Mouse (Mus musculus): ENCODE measurements at regions not wholly inside any gene's neighbourhood (a gene's known extent, or its start where the extent isn't known, plus 50 kb on each side); places are given as distances from the start of the nearest gene placed in this dataset.

GRCm38 (mm10) chr13:60486105-60486504 lies 115.6 kb upstream of the Dapk1 start:
- Histone ChIP-seq H3K4me3 (ENCODE audit: low read depth, low read length) (no peak overlapping the region), H3K4me1 (ENCODE audit: control insufficient read depth, insufficient read depth, low read length) (no peaks in the 10 kb centered on the region), H3K36me3 (ENCODE audit: control insufficient read depth, insufficient read depth, low read length) (no peaks in the 10 kb centered on the region), H3K9ac (ENCODE audit: low read depth, low read length) (no peak overlapping the region), H3K9me3 (replicated peaks; ENCODE audit: control insufficient read depth, low read length) (0 out of 2 replicates have a peak, but pooled peaks cover 3% of the 10 kb centered on the region), H3K4me2 (no peak overlapping the region), H3K27ac (ENCODE audit: low read depth, low read length) (no peak overlapping the region), H3K27me3 (ENCODE audit: control insufficient read depth, insufficient read depth, low read length) (no peaks in the 10 kb centered on the region)
- ATAC-seq (replicated peaks; ENCODE audit: insufficient number of reproducible peaks, low FRiP score, low TSS enrichment) = no peak
- WGBS (ENCODE audit: insufficient replicate concordance) = 68% methylated on average over 2 of the region's 2 CpGs

DNA sequence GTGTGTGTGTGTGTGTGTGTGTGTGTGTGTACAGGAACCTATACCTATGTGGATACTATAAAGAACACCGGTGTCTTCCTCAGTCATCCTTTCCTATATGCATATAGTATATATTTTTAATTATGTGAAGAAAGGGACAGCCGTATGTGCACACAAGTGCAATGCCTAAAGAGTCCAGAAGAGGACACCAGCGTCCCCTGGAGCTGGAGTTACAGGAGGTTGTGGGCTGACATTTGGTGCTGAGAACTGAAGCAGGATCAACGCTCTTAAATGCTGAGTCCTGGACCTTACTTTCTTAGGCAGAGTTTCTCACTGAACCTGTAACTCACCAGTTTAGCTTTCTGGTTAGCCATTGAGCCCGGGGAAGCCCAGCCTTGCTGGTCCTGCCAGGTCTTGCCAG lies 114.9 kb upstream of the Dapk1 start:
- ATAC-seq (replicated peaks; ENCODE audit: insufficient number of reproducible peaks, low FRiP score, low TSS enrichment) = no peak
- 0 out of 2 replicates have a peak, but pooled peaks cover 3% of the 10 kb centered on the region for H3K9me3 ChIP-seq (replicated peaks; ENCODE audit: control insufficient read depth, low read length)
- 91% methylated on average over 5 of the region's 5 CpGs for WGBS (ENCODE audit: insufficient replicate concordance)

GRCm38 (mm10) chr13:60488131-60488883 lies 113.4 kb upstream of the Dapk1 start:
- H3K4me2 ChIP-seq = no peak overlapping the region
- no peak overlapping the region for H3K9ac ChIP-seq (ENCODE audit: low read depth, low read length)
- H3K27me3 ChIP-seq (ENCODE audit: control insufficient read depth, insufficient read depth, low read length) = no peaks in the 10 kb centered on the region
- 0 out of 2 replicates have a peak, but pooled peaks cover 3% of the 10 kb centered on the region for H3K9me3 ChIP-seq (replicated peaks; ENCODE audit: control insufficient read depth, low read length)
- no peaks in the 10 kb centered on the region for H3K4me1 ChIP-seq (ENCODE audit: control insufficient read depth, insufficient read depth, low read length)
- H3K36me3 ChIP-seq (ENCODE audit: control insufficient read depth, insufficient read depth, low read length) = no peaks in the 10 kb centered on the region
- WGBS (ENCODE audit: insufficient replicate concordance) = 68% methylated on average over 13 of the region's 13 CpGs
- no peak overlapping the region for H3K4me3 ChIP-seq (ENCODE audit: low read depth, low read length)
- no peak for ATAC-seq (replicated peaks; ENCODE audit: insufficient number of reproducible peaks, low FRiP score, low TSS enrichment)
- no peak overlapping the region for H3K27ac ChIP-seq (ENCODE audit: low read depth, low read length)

More for the DNA sequence above, 114.9 kb upstream of the Dapk1 start:
- H3K4me3 ChIP-seq (ENCODE audit: low read depth, low read length) = no peak overlapping the region
- no peaks in the 10 kb centered on the region for H3K4me1 ChIP-seq (ENCODE audit: control insufficient read depth, insufficient read depth, low read length)
- H3K36me3 ChIP-seq (ENCODE audit: control insufficient read depth, insufficient read depth, low read length) = no peaks in the 10 kb centered on the region
- H3K27ac ChIP-seq (ENCODE audit: low read depth, low read length) = no peak overlapping the region
- no peaks in the 10 kb centered on the region for H3K27me3 ChIP-seq (ENCODE audit: control insufficient read depth, insufficient read depth, low read length)
- H3K4me2 ChIP-seq = no peak overlapping the region
- H3K9ac ChIP-seq (ENCODE audit: low read depth, low read length) = no peak overlapping the region

- no peak overlapping the region for H3K4me2 ChIP-seq
- no peaks in the 10 kb centered on the region for H3K4me1 ChIP-seq (ENCODE audit: control insufficient read depth, insufficient read depth, low read length)
- H3K9me3 ChIP-seq (replicated peaks; ENCODE audit: control insufficient read depth, low read length) = 0 out of 2 replicates have a peak, but pooled peaks cover 3% of the 10 kb centered on the region
- H3K4me3 ChIP-seq (ENCODE audit: low read depth, low read length) = no peak overlapping the region
- no peak overlapping the region for H3K9ac ChIP-seq (ENCODE audit: low read depth, low read length)
- no peaks in the 10 kb centered on the region for H3K27me3 ChIP-seq (ENCODE audit: control insufficient read depth, insufficient read depth, low read length)
- 82% methylated on average over 4 of the region's 4 CpGs for WGBS (ENCODE audit: insufficient replicate concordance)
- H3K27ac ChIP-seq (ENCODE audit: low read depth, low read length) = no peak overlapping the region
- H3K36me3 ChIP-seq (ENCODE audit: control insufficient read depth, insufficient read depth, low read length) = no peaks in the 10 kb centered on the region
- ATAC-seq (replicated peaks; ENCODE audit: insufficient number of reproducible peaks, low FRiP score, low TSS enrichment) = no peak
These were observed 112.9 kb upstream of the Dapk1 start for GRCm38 (mm10) chr13:60488884-60489265.

DNA sequence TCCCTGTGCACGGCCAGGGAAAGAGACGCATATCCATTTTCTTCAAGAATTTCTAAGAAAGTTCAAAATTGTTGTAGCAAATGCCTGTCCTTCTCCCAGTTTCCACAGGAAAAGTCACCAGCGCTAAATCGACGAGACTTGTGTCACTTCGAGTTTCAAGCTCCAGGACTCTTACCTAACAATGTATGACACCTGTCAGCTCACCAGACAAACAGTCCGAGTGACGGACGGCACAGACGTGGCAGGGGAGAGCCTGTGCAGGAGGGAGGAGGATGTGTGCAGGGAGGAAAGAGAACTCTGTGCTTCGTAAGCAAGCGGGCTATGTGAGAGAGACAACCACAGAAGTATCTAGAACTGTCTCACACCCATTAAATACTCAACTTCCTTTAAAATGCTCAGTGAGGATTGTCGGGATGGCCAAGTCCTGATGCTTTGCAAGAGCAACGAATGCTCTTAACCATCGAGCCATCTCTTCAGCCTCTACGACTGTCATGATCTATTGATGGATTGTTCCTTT lies 109.7 kb upstream of the Dapk1 start:
- Histone ChIP-seq H3K9me3 (replicated peaks; ENCODE audit: control insufficient read depth, low read length) (no peaks in the 10 kb centered on the region), H3K9ac (ENCODE audit: low read depth, low read length) (no peak overlapping the region), H3K4me2 (no peak overlapping the region), H3K27ac (ENCODE audit: low read depth, low read length) (no peak overlapping the region), H3K4me1 (ENCODE audit: control insufficient read depth, insufficient read depth, low read length) (no peaks in the 10 kb centered on the region), H3K27me3 (ENCODE audit: control insufficient read depth, insufficient read depth, low read length) (no peaks in the 10 kb centered on the region), H3K36me3 (ENCODE audit: control insufficient read depth, insufficient read depth, low read length) (no peaks in the 10 kb centered on the region), H3K4me3 (ENCODE audit: low read depth, low read length) (no peak overlapping the region)
- ATAC-seq (replicated peaks; ENCODE audit: insufficient number of reproducible peaks, low FRiP score, low TSS enrichment) = no peak
- whole genome bisulfite sequencing (ENCODE audit: insufficient replicate concordance) = 56% methylated on average over 16 of the region's 16 CpGs

GRCm38 (mm10) chr13:60493836-60494235 lies 107.9 kb upstream of the Dapk1 start:
- H3K4me1 ChIP-seq (ENCODE audit: control insufficient read depth, insufficient read depth, low read length) = no peaks in the 10 kb centered on the region
- H3K4me3 ChIP-seq (ENCODE audit: low read depth, low read length) = no peak overlapping the region
- H3K9ac ChIP-seq (ENCODE audit: low read depth, low read length) = no peak overlapping the region
- WGBS (ENCODE audit: insufficient replicate concordance) = 73% methylated on average over 5 of the region's 5 CpGs
- no peaks in the 10 kb centered on the region for H3K9me3 ChIP-seq (replicated peaks; ENCODE audit: control insufficient read depth, low read length)
- H3K36me3 ChIP-seq (ENCODE audit: control insufficient read depth, insufficient read depth, low read length) = no peaks in the 10 kb centered on the region
- ATAC-seq (replicated peaks; ENCODE audit: insufficient number of reproducible peaks, low FRiP score, low TSS enrichment) = no peak
- H3K27me3 ChIP-seq (ENCODE audit: control insufficient read depth, insufficient read depth, low read length) = no peaks in the 10 kb centered on the region
- no peak overlapping the region for H3K27ac ChIP-seq (ENCODE audit: low read depth, low read length)
- no peak overlapping the region for H3K4me2 ChIP-seq

DNA sequence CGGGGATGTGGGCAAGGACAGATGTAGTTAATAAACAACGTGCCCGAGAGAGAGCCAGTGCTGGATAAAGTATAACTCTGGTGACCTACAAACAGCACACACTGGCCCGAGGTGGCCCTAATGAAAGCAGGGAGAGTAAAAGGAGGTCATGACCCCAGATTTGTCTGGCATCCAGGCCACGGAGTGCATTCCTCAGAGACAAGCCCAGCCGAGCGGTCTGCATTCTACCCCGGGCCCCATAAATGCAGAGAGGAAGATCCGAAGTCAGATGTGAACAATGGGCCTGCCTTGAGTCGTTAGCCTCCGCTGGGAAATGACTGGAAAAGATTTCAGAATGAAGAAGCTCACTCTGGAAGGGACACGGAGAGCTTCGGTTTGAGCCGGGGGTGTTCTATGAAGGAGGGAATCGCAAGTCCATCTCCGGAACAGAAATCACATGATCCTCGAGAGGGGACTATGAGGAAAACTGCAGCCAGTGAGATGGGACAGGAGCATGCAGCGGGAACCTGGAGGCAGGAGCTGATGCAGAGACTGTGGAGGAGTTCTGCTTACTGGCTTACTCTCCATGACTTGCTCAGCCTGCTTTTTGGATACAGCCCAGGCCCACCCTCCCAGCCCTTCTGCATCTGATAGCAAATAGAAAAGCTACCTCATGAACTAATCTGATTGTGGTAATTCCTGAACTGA lies 103.9 kb upstream of the Dapk1 start:
- no peaks in the 10 kb centered on the region for H3K4me1 ChIP-seq (ENCODE audit: control insufficient read depth, insufficient read depth, low read length)
- no peak overlapping the region for H3K4me3 ChIP-seq (ENCODE audit: low read depth, low read length)
- H3K36me3 ChIP-seq (ENCODE audit: control insufficient read depth, insufficient read depth, low read length) = no peaks in the 10 kb centered on the region
- H3K9me3 ChIP-seq (replicated peaks; ENCODE audit: control insufficient read depth, low read length) = no peaks in the 10 kb centered on the region
- ATAC-seq (replicated peaks; ENCODE audit: insufficient number of reproducible peaks, low FRiP score, low TSS enrichment) = no peak
- no peak overlapping the region for H3K27ac ChIP-seq (ENCODE audit: low read depth, low read length)
- 42% methylated on average over 18 of the region's 18 CpGs for WGBS (ENCODE audit: insufficient replicate concordance)
- H3K9ac ChIP-seq (ENCODE audit: low read depth, low read length) = no peak overlapping the region
- H3K27me3 ChIP-seq (ENCODE audit: control insufficient read depth, insufficient read depth, low read length) = no peaks in the 10 kb centered on the region
- no peak overlapping the region for H3K4me2 ChIP-seq

GRCm38 (mm10) chr13:60504196-60504595 lies 97.6 kb upstream of the Dapk1 start:
- ATAC-seq (replicated peaks; ENCODE audit: insufficient number of reproducible peaks, low FRiP score, low TSS enrichment) = no peak
- Histone ChIP-seq H3K9ac (ENCODE audit: low read depth, low read length) (no peak overlapping the region), H3K27ac (ENCODE audit: low read depth, low read length) (no peak overlapping the region)

More at GRCm38 (mm10) chr13:60504196-60504595, 97.6 kb upstream of the Dapk1 start:
- Histone ChIP-seq H3K9me3 (replicated peaks; ENCODE audit: control insufficient read depth, low read length) (no peaks in the 10 kb centered on the region), H3K27me3 (ENCODE audit: control insufficient read depth, insufficient read depth, low read length) (no peaks in the 10 kb centered on the region), H3K36me3 (ENCODE audit: control insufficient read depth, insufficient read depth, low read length) (no peaks in the 10 kb centered on the region), H3K4me1 (ENCODE audit: control insufficient read depth, insufficient read depth, low read length) (no peaks in the 10 kb centered on the region), H3K4me3 (ENCODE audit: low read depth, low read length) (no peak overlapping the region), H3K4me2 (no peak overlapping the region)
- WGBS (ENCODE audit: insufficient replicate concordance) = 45% methylated on average over 2 of the region's 2 CpGs

Data from heart, embryonic 11.5 days (tissue).